7 mouse cellular contexts compared by ENCODE assay signal in genomic region chr3:82273511-82273910, GRCm38 (mm10).
DNase-seq lines count a peak whose midpoint lies in the region; ATAC-seq and TF ChIP-seq lines count a peak whose summit lies in the region.
"Not testable (repeated sequence)": the region's sequence is repeated elsewhere in the genome, so short reads cannot be mapped to it uniquely, and the experiment has no call there.

No protein-coding gene starts in this region.

- H3K9me3 ChIP-seq in heart, embryonic 10.5 days; heart, embryonic 13.5 days; heart, embryonic 16.5 days (replicated peaks; ENCODE audit: control insufficient read depth, low read length); intestine, postnatal 0 days (ENCODE audit: control insufficient read depth): not testable (repeated sequence)

- H3K4me2 ChIP-seq in heart, embryonic 13.5 days; heart, embryonic 16.5 days (ENCODE audit: low read depth, low read length); intestine, postnatal 0 days (replicated peaks; ENCODE audit: low read depth): not testable (repeated sequence)

- DNase-seq in heart, embryonic 10.5 days (ENCODE audit: low spot score); left cerebral cortex, adult 2 months (ENCODE audit: extremely low spot score in 1 of 2, low spot score in 2 of 2): not testable (repeated sequence)
- peak; percentile 19 to 44 for DNase-seq in kidney, adult 8-10 months

- H3K4me1 ChIP-seq in cortical plate, adult 2 months (ENCODE audit: control insufficient read depth, insufficient read depth, low read length); intestine, postnatal 0 days (replicated peaks; ENCODE audit: control insufficient read depth, insufficient read depth, low read length): not testable (repeated sequence)
- H3K4me1 ChIP-seq in heart, embryonic 10.5 days = peaks cover 23% of the 10 kb centered on the region
- H3K4me1 ChIP-seq in heart, embryonic 13.5 days = peaks cover 31% of the 10 kb centered on the region
- H3K4me1 ChIP-seq in heart, embryonic 16.5 days (ENCODE audit: control insufficient read depth, insufficient read depth, low read length) = peaks cover 16% of the 10 kb centered on the region

- H3K4me3 ChIP-seq in cortical plate, adult 2 months (ENCODE audit: insufficient read depth, low read length); heart, embryonic 10.5 days; heart, embryonic 13.5 days; heart, embryonic 16.5 days (ENCODE audit: low read length); intestine, postnatal 0 days (ENCODE audit: low read depth, low read length); left cerebral cortex, adult 2 months: not testable (repeated sequence)

- WGBS in heart, embryonic 10.5 days = 58% methylated on average over 2 of the region's 2 CpGs
- WGBS in heart, embryonic 13.5 days = 53% methylated on average over 2 of the region's 2 CpGs
- 59% methylated on average over 2 of the region's 2 CpGs for WGBS in heart, embryonic 16.5 days
- WGBS in intestine, postnatal 0 days = 55% methylated on average over 2 of the region's 2 CpGs

- H3K36me3 ChIP-seq in heart, embryonic 10.5 days; heart, embryonic 13.5 days; heart, embryonic 16.5 days (ENCODE audit: control insufficient read depth, insufficient read depth); intestine, postnatal 0 days (ENCODE audit: control insufficient read depth, insufficient read depth): not testable (repeated sequence)

- intact Hi-C loops in left cerebral cortex, adult 2 months (cut with DNase I) = not testable (repeated sequence)

- peak overlapping the region; percentile 46 for H3K27ac ChIP-seq in cortical plate, adult 2 months (ENCODE audit: insufficient read depth, low read length)
- H3K27ac ChIP-seq in heart, embryonic 10.5 days = peak overlapping the region; percentile 88; the same call in 1 of the 2 replicates
- peak overlapping the region; percentile 89 for H3K27ac ChIP-seq in heart, embryonic 13.5 days (replicated peaks)
- peak overlapping the region; percentile 33; the same call in 1 of the 2 replicates for H3K27ac ChIP-seq in heart, embryonic 16.5 days (ENCODE audit: low read length)
- H3K27ac ChIP-seq in intestine, postnatal 0 days (ENCODE audit: low read depth, low read length) = not testable (repeated sequence)
- 0 out of 2 replicates have a peak overlapping the region, but pooled peaks have one; percentile 7 for H3K27ac ChIP-seq in left cerebral cortex, adult 2 months

- TF ChIP-seq CTCF in cortical plate, adult 2 months (IDR thresholded peaks at IDR 0.05; ENCODE audit: extremely low read depth, insufficient read depth, low read length); intestine, postnatal 0 days (IDR thresholded peaks at IDR 0.05; ENCODE audit: low read depth); left cerebral cortex, adult 2 months (IDR thresholded peaks at IDR 0.05): not testable (repeated sequence)

- not testable (repeated sequence) for ATAC-seq in heart, embryonic 13.5 days (ENCODE audit: extremely low read depth, insufficient number of reproducible peaks, low FRiP score, low TSS enrichment); heart, embryonic 16.5 days (replicated peaks; ENCODE audit: extremely low read depth, insufficient read depth, low FRiP score)
- ATAC-seq in intestine, postnatal 0 days = peak; percentile 77

- TF ChIP-seq POLR2A in cortical plate, adult 2 months (IDR thresholded peaks at IDR 0.05; ENCODE audit: extremely low read depth, insufficient read depth, low read length) = not testable (repeated sequence)

- H3K27me3 ChIP-seq in heart, embryonic 10.5 days (ENCODE audit: insufficient read depth, poor library complexity, severe bottlenecking); heart, embryonic 13.5 days (replicated peaks); heart, embryonic 16.5 days (ENCODE audit: control insufficient read depth, insufficient read depth, low read length); intestine, postnatal 0 days (replicated peaks; ENCODE audit: control insufficient read depth, insufficient read depth, low read length): not testable (repeated sequence)

- not testable (repeated sequence) for H3K9ac ChIP-seq in heart, embryonic 13.5 days; heart, embryonic 16.5 days (ENCODE audit: low read length); intestine, postnatal 0 days (ENCODE audit: low read depth, low read length)
